Mouse (Mus musculus): ENCODE measurements around the gene Gm26920. TPM values are rescaled to one million over a fixed set of nuclear protein-coding genes. Genes with fewer than 3 reads are reported as not detected.

Gm26920 gene
- total and polyA plus RNA-seq, 3 experiments, result not detected

- Histone ChIP-seq H3K79me2 (replicated peaks; ENCODE audit: control insufficient read depth, extremely low read depth, insufficient read depth, poor library complexity, severe bottlenecking) (no peaks in the 10 kb centered on the region), H3K4me3 (replicated peaks in 1 of 3; ENCODE audit: low read depth in 2 of 3, low read length in 2 of 3, poor library complexity in 1 of 3) (peak within 1 kb of the TSS; percentile 73 to 97 (median 89)), H3K4me1 (ENCODE audit: control insufficient read depth in 1 of 2, insufficient read depth in 2 of 2) (peaks cover 0 to 6% of the 10 kb centered on the region in 2 experiments; a peak in 1 of 4 replicates), H3K36me3 (replicated peaks in 1 of 2; ENCODE audit: control insufficient read depth in 1 of 2, insufficient read depth in 1 of 2, low read length in 1 of 2) (peaks cover 8 to 54% of the 10 kb centered on the region in 2 experiments), H3K4me2 (ENCODE audit: insufficient read depth, low read depth, poor library complexity, severe bottlenecking) (peak within 1 kb of the TSS; percentile 63), H3K9ac (ENCODE audit: insufficient read depth, low read depth) (peak within 1 kb of the TSS; percentile 37), H3K27ac (ENCODE audit: insufficient read depth, low read depth) (peak within 1 kb of the TSS; percentile 48), H3K9me3 (replicated peaks; ENCODE audit: low read length) (no peaks in the 10 kb centered on the region), H3K27me3 (replicated peaks) (no peaks in the 10 kb centered on the region)
- TF ChIP-seq E2F4 (IDR thresholded peaks at IDR 0.05; ENCODE audit: insufficient replicate concordance, low read depth, low read length), result no peak
- peak; percentile 58; the same call in 1 of the 2 replicates for TF ChIP-seq ELF1 (IDR thresholded peaks at IDR 0.05; ENCODE audit: low read depth, low read length)
- TF ChIP-seq CTCF (conservative IDR thresholded peaks at IDR 0.05 in 1 of 2, IDR thresholded peaks at IDR 0.05 in 1 of 2; ENCODE audit: low read depth in 2 of 2, low read length in 2 of 2), result no peak
- peak; percentile 72 for TF ChIP-seq MAZ (IDR thresholded peaks at IDR 0.05; ENCODE audit: low read depth, low read length)
- TF ChIP-seq PAX5 (IDR thresholded peaks at IDR 0.05; ENCODE audit: low read length), result no peak
- no peak for TF ChIP-seq ETS1 (conservative IDR thresholded peaks at IDR 0.05; ENCODE audit: low read depth, low read length)
- no peak; the same call in 1 of the 2 replicates for TF ChIP-seq SIN3A (IDR thresholded peaks at IDR 0.05; ENCODE audit: low read length)
- TF ChIP-seq ZNF384 (IDR thresholded peaks at IDR 0.05; ENCODE audit: low read depth, low read length), result no peak
- 0 out of 2 replicates have a peak, but pooled peaks have one; percentile 25 for TF ChIP-seq IRF4 (IDR thresholded peaks at IDR 0.05; ENCODE audit: low read depth, low read length)
- peak; percentile 85 for TF ChIP-seq POLR2A (IDR thresholded peaks at IDR 0.05; ENCODE audit: low read depth, low read length)
- TF ChIP-seq ZMIZ1 (IDR thresholded peaks at IDR 0.05; ENCODE audit: low read depth, low read length), result peak; percentile 73
- TF ChIP-seq MXI1 (IDR thresholded peaks at IDR 0.05; ENCODE audit: low read depth, low read length), result peak; percentile 80
- TF ChIP-seq JUND (conservative IDR thresholded peaks at IDR 0.05; ENCODE audit: low read depth, low read length), result no peak
- peak; percentile 69; the same call in 1 of the 2 replicates for TF ChIP-seq TCF12 (IDR thresholded peaks at IDR 0.05; ENCODE audit: low read depth, low read length)
- peak; percentile 86 for TF ChIP-seq MAX (IDR thresholded peaks at IDR 0.05; ENCODE audit: low read length)
- TF ChIP-seq NELFE (IDR thresholded peaks at IDR 0.05; ENCODE audit: low read depth, low read length), result peak; percentile 94
- TF ChIP-seq TBP (conservative IDR thresholded peaks at IDR 0.05; ENCODE audit: low read depth, low read length), result peak; percentile 71
- no peak for TF ChIP-seq MAFK (IDR thresholded peaks at IDR 0.05; ENCODE audit: insufficient replicate concordance, low read length)
- TF ChIP-seq CHD1 (IDR thresholded peaks at IDR 0.05; ENCODE audit: low read depth, low read length), result no peak
- TF ChIP-seq USF2 (conservative IDR thresholded peaks at IDR 0.05; ENCODE audit: low read depth, low read length), result no peak
- peak; percentile 60 for TF ChIP-seq BHLHE40 (IDR thresholded peaks at IDR 0.05; ENCODE audit: low read depth, low read length)
- TF ChIP-seq POLR2AphosphoS2 (IDR thresholded peaks at IDR 0.05; ENCODE audit: low read depth, low read length), result peak; percentile 58
- TF ChIP-seq MEF2A (IDR thresholded peaks at IDR 0.05; ENCODE audit: borderline replicate concordance, low read depth, low read length), result 0 out of 2 replicates have a peak, but pooled peaks have one; percentile 9
- peak; percentile 100 for TF ChIP-seq NRF1 (IDR thresholded peaks at IDR 0.05; ENCODE audit: low read depth, low read length)
- TF ChIP-seq JUN (IDR thresholded peaks at IDR 0.05; ENCODE audit: insufficient read depth, low read depth, low read length), result no peak
- TF ChIP-seq GABPA (IDR thresholded peaks at IDR 0.05; ENCODE audit: insufficient replicate concordance, low read depth, low read length), result no peak
- no peak for TF ChIP-seq ZC3H11A (IDR thresholded peaks at IDR 0.05; ENCODE audit: low read depth, low read length)
- no peak for TF ChIP-seq KAT2A (IDR thresholded peaks at IDR 0.05; ENCODE audit: insufficient replicate concordance, low read length)
- peak; percentile 66 for TF ChIP-seq HCFC1 (IDR thresholded peaks at IDR 0.05; ENCODE audit: low read depth, low read length)
- dilution Hi-C loops (cut with MboI; ENCODE audit: extremely low pct_ligation_motif_present, extremely low pct_unique_long_range_greater_than_20kb, low sequenced_read_pairs), result no loop called here
- in situ Hi-C loops (cut with MboI; ENCODE audit: low pct_ligation_motif_present, low pct_unique_long_range_greater_than_20kb, low sequenced_read_pairs), result no loop called here
- DNase-seq (ENCODE audit: extremely low read depth), result peak; percentile 90
Measured at GRCm38 (mm10) chr7:30072146-30073028, 17.8 kb downstream of the Gm26920 start, which contains the start of gene Zfp82. Gene Zfp82, minus strand, starts transcription at chr7:30072900.
